Mouse (Mus musculus): Measurements from ENCODE around the gene Tma7.

The Tma7 gene

DNA sequence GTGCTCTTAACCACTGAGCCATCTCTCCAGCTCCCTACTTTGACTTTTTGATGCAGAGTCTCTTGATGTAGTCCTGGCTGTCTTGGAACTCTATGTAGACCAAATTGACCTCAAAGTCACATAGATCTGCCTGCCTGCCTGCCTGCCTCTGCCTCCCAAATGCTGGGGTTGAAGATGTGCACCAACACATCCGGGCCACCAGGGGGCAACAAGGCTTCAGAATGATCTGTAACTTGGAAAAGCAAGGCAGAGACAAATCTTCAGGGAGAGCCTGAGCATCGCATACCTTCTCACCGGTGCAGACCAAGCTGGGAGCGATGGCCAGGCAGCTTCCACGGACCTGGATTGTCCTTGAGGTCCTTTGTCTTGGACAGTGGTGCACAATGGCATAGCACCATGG is 36.1 kb downstream of the Tma7 start:
- DNase-seq (ENCODE audit: low read depth, low spot score): no peak

DNA sequence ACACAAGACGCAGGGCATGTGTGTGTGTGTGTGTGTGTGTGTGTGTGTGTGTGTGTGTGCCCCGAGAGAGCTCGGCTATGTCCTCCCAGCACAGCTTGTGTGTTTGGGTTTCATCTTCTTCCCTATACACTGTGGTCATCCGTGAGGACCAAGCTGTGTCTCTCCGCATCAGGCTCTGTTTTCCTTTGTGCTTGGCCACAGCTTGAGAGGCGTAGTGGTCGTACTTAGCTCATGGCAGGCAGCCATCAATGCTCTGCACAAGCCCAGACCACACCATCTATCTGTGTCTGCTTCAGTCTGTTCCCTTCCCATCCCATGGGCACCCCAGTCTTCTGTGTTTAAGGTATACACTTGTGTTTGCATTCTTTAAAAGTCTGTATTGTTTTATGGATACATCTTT is 41.0 kb downstream of the Tma7 start:
- DNase-seq (ENCODE audit: low read depth, low spot score): no peak

DNA sequence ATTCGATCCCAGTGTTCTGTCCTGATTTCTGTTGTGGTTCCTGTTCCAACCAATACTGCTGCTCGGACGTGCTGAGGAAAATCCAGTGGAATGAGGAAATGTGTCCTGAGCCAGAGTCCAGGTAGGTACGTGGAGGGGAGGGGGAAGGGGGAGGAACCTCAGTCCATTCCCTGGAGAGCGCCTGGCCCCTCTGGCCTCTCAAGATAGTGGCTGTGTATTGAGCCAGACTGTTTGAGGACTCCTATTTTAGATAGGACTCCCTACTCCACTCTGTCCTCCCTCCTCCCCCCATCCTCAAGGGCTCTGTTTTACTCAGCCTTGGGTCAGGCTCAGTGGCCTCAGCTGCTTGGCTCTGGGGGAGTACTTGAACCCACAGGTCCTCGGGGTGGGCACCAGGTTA is 41.5 kb downstream of the Tma7 start:
- no peak for DNase-seq (ENCODE audit: low read depth, low spot score)

DNA sequence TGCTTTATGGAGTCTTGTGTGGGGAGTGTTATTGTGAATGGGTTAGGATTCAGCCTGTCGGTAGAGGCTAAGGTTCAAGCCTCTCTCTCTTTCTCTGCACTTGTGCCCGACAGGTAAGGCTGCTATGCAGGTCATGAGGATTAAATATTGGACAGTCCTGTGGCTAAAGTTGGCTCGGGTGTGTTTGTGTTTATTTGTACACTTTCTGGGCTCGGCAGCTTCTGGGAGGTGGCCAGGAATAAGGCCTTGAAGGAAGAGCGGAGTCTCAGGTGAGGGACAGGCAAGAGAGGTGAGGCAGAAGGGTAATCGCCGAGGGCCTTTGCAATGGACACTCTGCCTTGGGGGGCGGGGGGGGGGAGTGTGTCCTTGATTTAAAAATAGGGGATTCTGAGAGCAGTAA is 42.2 kb downstream of the Tma7 start:
- DNase-seq (ENCODE audit: low read depth, low spot score): no peak

DNA sequence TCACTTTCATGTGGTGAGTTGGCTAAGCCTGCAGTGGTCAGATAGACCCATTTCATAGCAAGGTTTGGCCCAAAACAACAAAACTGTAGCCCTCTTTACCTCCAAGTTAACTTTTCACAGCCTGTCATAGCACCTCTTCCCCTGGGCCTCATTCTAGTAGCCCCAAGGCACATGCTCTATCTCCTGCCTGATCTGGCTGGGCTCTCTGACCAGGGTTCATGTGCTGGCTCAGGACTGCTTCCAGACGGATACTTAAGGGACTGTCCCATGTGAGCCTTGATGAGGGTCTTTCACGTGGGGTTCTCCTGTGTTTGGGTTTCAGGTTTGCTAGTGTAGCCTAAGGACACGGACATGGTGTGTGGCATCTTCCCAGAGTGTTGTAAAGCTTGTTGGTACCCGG is 42.7 kb downstream of the Tma7 start:
- no peak for DNase-seq (ENCODE audit: low read depth, low spot score)

DNA sequence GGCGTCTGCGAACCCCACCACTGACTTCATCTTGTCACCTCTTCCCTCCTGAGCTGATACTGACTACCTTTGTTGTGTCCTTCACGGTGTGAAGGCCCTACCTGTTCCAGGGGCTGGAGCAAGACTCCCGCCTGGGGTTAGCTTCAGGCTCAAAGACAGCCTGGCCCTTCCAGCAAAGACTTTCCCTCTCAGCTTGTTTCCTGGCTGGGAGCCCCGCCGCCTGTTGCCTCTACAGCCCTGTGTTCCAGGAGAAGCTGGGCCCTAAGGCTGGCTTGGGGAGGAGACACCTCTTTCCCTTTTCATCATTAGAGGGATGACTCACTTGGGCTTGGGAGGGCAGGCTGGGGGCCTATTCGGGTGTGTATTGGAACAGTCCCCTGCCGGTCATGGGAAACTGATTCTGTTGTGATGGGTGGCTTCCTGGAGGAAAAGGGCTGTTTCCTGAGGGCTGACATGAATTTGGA is 43.5 kb downstream of the Tma7 start:
- DNase-seq (ENCODE audit: low read depth, low spot score): no peak

DNA sequence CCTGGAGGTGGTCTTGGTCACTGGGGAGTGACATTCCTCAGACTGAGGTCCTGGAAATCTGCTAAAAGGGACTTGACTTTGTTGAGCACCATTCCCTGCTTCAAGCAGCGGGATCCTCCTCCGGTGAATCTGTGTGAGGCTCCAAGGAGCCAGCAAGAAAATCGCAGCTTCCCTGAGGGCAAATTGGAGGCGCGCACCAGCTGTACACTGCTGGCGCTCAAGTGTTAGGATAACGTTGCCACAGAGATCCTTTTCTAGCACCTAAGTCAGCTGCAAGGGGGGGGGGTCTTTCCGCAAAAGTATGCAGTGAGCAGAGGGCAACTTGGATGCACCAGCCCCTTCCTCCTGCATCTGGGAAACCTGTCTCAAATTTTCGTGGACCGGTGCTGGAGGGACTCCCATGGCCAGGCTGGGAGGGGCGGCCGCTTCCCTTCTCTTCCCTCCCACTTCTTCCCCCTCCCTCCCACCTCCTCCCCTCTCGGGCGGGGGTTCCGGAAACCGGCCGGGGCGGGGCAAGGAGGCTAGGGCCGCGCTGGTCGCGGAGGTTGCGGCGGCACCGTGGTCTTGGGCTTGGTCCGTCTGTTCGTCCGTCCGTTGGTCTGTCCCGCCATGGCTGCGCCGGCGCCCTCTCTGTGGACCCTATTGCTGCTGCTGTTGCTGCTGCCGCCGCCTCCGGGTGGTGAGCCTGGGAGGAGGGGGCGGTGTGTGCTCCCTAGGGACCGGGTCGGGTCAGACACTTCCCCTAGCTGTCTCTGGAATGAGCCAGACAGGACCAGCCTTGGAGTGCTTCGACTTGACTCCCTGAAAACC is 44.1 kb downstream of the Tma7 start, which contains the start of gene Shisa5:
TSS of gene Shisa5 (plus strand) at position 480 of the 810 bp plus-strand sequence.
- DNase-seq (ENCODE audit: low read depth, low spot score): no peak

DNA sequence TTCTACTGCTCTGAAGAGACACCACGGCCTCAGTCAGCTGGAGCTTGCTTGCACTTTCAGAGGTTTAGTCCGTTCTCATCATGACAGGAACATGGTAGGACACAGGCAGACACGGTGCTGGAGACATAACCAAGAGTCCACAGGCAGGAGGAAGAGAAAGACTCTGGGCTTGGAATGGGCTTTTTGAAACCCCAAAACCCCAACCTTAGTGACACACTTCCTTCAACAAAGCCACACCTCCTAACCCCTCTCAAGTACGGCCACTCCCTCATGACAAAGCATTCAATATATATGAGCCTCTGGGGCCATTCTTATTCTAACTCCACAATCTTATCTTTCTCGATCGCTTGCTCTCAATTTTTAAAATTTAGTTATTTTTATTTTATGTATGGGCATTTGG is 50.0 kb downstream of the Tma7 start:
- DNase-seq (ENCODE audit: low read depth, low spot score): no peak

DNA sequence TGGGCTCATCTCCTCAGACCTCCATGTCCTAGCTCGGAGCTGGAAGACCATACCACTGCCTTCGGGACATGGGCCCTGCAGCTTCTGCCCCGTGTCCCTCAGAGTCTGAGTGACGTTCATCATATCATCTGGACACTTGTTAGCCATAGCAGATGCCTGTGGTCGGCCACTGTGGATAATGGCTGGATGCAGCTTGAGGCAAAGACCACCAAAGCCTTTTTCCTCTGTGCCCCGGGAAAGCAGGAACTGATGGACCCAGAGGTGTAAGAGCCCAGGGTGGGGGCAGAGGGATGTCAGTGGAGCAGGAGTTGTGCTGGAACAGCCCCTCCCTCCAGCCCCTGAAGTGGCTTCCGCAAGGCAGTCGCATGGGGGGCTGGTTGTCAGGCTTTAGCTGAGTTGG is 50.7 kb downstream of the Tma7 start:
- no peak for DNase-seq (ENCODE audit: low read depth, low spot score)

DNA sequence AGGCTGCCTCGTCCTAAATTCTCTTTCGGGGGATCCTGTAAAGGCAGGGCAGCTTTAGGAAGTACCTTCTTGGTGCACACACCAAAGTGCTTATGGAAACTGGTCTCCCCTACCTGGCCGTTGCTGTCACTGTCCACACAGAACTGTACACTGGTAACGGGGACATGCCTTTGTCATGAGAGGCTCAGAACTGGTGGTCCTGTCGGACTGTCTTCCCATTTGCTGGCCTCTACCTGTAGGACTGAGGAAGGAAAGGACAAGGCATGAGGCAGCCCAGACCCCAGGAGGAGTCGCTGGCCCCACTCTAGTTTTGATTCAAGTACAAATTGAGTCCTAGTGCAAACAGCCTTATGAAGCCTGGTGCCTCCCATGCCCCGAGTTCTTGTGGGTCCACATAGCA is 51.4 kb downstream of the Tma7 start:
- DNase-seq (ENCODE audit: low read depth, low spot score): no peak

DNA sequence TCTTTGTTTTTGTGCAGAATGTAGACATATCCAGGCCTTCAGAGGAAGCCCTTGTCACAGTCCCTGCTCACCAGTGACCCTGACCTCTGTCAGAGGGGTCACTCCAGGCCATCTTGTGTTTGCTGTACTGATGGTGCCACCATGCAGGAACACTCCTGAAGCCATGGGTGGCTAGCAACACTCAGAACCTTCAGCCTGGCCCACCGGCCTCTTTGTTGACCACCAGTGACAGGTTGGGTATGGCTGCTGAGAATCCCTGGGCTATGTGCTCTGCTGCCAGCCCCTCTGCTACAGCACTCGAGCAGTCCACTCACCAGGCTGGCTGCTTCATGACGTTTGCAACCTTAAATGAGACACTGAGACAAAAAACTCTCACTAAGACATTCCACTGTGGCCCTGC is 52.1 kb downstream of the Tma7 start:
- DNase-seq (ENCODE audit: low read depth, low spot score): no peak

DNA sequence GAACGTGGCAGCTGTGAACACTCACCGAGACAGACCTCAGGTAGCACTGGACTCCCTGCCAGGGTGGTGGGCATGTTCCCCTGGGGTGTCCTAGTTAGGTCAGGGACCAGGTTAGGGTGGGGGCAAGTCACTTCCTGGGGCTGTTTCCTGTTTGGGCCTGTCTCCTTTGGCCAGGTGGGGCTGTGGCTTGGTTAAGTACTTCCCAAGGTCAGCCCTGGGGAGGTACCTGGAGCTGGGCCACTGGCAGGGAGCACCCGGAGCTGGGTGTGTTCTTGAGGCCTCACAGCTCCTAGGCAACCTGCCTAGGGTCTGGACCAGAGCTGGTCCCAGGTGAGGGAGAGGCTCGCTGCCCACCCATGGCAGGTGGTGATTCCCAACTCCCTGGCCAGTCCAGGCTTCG is 53.5 kb downstream of the Tma7 start:
- DNase-seq (ENCODE audit: low read depth, low spot score): no peak

DNA sequence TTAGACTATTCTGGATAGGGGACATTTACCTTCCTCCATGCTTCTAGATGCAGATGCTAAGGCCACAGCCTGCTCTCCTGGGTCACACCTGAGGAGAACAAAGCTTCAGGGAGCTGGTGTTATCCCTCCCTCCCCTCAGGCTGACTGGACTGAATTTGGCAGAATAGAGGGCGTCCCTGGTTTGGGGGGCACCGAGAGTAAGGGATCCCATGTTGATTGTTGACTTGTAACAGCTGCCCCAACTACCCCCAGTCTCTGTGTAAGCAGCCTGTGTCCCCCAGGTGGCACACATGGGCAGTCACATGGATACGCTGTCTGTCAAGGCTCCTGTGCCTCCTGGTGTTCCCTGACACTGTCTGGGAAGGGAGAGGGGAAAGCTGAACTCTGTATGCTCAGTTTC is 54.0 kb downstream of the Tma7 start:
- DNase-seq (ENCODE audit: low read depth, low spot score): no peak

DNA sequence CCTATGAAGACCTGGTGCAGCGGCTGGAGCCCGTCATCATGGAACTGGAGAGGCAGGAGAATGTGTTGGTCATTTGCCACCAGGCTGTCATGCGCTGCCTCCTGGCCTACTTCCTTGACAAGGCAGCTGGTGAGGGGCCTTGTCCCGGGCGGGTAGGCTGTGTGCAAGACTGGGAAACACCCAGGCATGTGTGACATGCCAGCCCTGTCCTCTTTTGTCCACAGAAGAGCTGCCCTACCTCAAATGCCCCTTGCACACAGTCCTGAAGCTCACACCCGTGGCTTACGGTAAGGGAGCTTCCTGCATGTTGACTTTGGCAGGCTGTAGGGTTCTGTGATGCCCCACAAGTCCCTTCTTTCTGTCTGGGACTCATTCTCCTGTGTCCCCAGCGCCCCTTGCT is 54.9 kb downstream of the Tma7 start:
- no peak for DNase-seq (ENCODE audit: low read depth, low spot score)
